ENCODE assay signal across 21 mouse cellular contexts in genomic region chrX:139529678-139530077, GRCm38 (mm10).
"Had no signal": no experiment of that assay in that cellular context is flagged by ENCODE, and none has a peak within 500 bp of the region (broad histone marks: within the 10 kb centered on the region; RNA-seq: fewer than 3 reads in every experiment).

No protein-coding gene starts in this region.

- H3K9me3 ChIP-seq: lung, embryonic 15.5 days; midbrain, embryonic 13.5 days; midbrain, embryonic 15.5 days; neural tube, embryonic 13.5 days; neural tube, embryonic 15.5 days had no signal

- H3K4me2 ChIP-seq: lung, embryonic 15.5 days; midbrain, embryonic 11.5 days; midbrain, embryonic 13.5 days; midbrain, embryonic 15.5 days; neural tube, embryonic 13.5 days; neural tube, embryonic 15.5 days had no signal

- H3K4me3 ChIP-seq: lung, embryonic 15.5 days; megakaryocyte, embryonic 14.5 days; midbrain, embryonic 13.5 days; midbrain, embryonic 15.5 days; myocyte; neural tube, embryonic 13.5 days; neural tube, embryonic 15.5 days had no signal

- H3K4me1 ChIP-seq: lung, embryonic 15.5 days; midbrain, embryonic 13.5 days; midbrain, embryonic 15.5 days; neural tube, embryonic 13.5 days; neural tube, embryonic 15.5 days had no signal

- H3K27ac ChIP-seq: lung, embryonic 15.5 days; macrophage; midbrain, embryonic 13.5 days; midbrain, embryonic 15.5 days; neural tube, embryonic 13.5 days; neural tube, embryonic 15.5 days had no signal

- H3K36me3 ChIP-seq: lung, embryonic 15.5 days; midbrain, embryonic 13.5 days; midbrain, embryonic 15.5 days; neural tube, embryonic 13.5 days; neural tube, embryonic 15.5 days had no signal

- ATAC-seq: lung, postnatal 0 days; midbrain, embryonic 13.5 days; midbrain, embryonic 15.5 days had no signal

- DNase-seq: lung, adult 2 months; lung, postnatal 14 days; lung, postnatal 36 days; retina, postnatal 1 day; right cerebral cortex, adult 18-20 months; right cerebral cortex, postnatal 25 days; right cerebral cortex, postnatal 4 days; spleen, adult 18-20 months; thymus, adult 18-20 months; thymus, postnatal 14 days; thymus, postnatal 36 days had no signal

- H3K9ac ChIP-seq: lung, embryonic 15.5 days; midbrain, embryonic 13.5 days; midbrain, embryonic 15.5 days; neural tube, embryonic 13.5 days; neural tube, embryonic 15.5 days had no signal

- H3K27me3 ChIP-seq: lung, embryonic 15.5 days; megakaryocyte, embryonic 14.5 days; midbrain, embryonic 13.5 days; neural tube, embryonic 13.5 days; neural tube, embryonic 15.5 days had no signal
